Mouse (Mus musculus) forelimb bud, embryonic 11.5 days (tissue): Measurements from ENCODE around the gene Dexi.

Experiments
- DNase-seq: peaks from one replicate; pipeline ENCODE4 v3.0.0-alpha.2; 2012; ENCODE audit warnings: low read depth, low spot score

Dexi gene

DNA sequence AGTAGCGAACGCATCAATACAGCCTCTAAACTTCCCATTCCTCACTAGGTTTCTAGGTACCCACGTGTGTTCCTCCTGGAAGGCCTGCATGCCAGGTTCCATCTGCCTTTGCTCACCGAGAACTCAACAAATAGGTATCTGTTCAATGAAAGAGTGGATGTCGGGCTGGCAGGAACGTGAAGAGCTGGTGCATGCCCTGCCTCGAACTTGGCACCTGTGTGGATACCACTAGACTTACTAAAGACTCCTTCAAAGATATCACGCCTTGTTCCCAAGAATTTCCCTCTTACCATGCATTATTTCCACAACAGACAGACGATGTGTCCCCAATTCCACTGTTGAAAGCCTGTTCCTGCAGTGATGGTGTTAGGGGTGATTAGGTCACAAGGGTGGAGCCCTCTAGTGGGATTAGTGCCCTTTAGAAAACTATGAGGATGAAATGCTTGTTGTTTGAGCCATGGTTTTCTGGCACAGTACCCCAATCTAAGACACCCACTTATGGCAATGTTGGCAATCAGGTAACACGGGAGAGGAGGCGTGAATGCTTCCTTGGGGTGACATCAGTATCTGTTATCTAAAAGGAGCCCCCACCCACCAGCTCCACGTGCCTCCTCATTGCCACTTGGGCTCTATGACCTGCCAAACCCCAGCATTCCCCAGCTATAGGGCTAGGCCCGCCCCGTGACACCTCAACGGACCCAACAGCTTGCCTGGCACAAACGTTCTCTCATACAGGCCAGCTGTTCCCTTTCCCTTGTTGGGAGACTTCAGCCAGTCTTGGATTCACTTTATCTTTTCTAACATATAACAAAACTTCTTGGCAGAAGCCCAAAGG, 1.9 kb downstream of the Dexi start:
- no peak for DNase-seq

DNA sequence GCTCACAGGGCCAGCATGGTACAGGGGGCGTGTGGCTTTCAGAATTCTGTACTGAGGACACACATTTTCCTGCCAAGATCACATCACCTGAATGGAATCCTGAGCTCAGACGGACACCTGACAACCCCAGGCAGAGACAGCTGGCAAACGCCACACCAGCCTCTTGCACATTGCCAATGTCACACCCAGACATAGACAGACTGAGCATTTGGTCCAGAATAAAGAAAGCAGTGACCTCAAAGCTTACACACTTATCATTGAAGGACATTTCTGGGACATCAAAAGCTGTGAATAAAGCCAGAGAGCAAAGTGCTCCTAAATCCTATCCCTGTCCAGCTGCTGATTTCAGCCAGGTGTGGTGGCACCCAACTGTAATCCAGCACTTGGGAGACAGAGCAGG, 5.9 kb downstream of the Dexi start:
- DNase-seq = no peak

DNA sequence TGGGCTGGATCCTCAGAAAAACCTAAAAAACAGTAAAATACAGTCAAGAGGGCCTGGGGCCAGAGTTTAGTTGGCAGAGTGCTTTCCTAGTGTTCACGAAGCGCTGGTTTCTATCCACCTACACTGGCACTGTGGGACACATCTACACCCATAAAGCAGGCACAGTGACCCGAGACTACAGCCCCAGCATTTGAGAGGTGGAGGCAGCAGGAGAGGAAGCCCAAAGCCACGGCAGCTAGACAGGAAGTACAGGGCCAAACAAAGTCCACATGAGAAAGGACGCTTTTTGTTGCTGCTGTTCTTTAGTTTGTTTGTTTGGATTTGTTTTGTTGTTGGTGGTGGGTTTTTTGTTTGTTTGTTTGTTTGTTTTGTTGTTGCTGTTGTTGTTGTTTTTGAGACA, 6.5 kb downstream of the Dexi start:
- no peak for DNase-seq

DNA sequence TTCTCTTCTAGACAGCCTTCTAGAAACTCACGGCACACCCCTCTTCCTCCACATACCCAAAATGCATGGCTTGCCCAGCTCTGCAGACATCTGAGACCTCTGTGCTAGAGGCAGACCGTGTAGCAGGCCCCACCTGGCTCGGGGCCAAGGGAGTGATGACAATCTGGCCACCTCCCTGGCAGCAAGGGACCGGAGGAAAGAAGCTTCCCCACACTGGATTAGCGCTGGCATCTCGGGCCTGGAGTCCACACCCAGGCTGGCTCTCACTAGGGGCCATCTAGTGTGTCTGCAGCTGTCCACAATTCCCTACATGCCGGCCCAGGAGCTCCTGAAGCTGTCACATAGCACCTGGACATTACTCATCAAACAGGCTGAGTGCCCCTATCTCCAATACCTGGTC, 8.3 kb downstream of the Dexi start:
- no peak for DNase-seq

DNA sequence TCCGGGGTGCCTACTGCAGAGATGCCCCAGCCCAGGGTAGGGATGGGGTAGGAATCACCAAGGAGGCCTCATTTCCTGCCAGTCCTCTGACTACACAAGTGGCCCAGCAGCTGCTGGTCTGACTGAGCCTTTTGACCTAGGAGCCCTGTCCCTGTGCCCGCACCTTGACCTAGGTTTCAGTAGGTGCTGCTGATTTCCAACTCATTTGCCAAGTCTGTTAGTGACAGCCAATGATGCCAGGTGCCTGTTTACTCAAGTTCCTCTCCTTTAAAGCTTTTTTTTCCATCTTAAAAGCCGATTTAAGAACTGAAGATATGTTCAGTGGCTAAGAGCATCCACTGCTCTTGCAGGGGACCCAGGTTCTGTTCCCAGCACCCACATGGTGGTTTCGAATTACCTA, 9.1 kb downstream of the Dexi start:
- no peak for DNase-seq

DNA sequence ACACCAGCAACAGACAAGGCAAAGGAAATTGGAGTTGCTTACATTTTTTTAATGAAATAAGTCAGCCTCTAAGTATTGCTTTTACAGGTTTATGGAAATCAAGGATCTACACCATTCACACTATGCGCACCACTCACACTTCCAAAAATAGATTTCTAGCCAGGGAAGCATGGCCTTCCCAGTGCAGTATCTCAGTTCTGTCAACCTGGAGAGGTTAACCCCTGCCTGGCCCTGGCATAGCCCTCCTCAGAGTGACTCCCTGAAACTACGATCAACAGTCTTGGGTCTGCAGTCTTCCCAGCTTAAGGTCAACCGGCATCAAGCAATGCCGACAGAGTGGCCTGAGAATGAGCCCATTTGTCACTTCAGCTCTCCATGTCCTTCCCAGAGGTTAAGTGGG, 12.7 kb downstream of the Dexi start:
- DNase-seq = no peak

DNA sequence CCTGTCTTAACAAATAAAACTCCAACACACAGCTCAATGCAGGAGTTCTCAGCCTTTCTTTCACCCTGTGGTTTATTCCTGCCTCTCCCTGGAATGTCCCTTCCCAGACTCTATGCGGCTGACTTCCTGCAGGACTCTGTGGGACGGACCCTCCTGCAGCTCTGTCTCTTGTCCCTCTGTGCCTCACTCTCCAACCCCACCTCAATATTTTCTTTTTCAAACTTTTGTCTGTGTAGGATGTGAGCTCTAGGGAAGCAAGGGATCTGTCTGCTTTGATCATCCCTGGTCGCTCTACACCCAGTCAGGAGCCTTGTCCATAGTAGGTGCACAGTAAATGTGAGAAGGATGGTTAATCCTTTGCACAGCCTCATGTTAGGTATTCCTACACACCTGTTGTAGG, 14.5 kb downstream of the Dexi start:
- DNase-seq = no peak

DNA sequence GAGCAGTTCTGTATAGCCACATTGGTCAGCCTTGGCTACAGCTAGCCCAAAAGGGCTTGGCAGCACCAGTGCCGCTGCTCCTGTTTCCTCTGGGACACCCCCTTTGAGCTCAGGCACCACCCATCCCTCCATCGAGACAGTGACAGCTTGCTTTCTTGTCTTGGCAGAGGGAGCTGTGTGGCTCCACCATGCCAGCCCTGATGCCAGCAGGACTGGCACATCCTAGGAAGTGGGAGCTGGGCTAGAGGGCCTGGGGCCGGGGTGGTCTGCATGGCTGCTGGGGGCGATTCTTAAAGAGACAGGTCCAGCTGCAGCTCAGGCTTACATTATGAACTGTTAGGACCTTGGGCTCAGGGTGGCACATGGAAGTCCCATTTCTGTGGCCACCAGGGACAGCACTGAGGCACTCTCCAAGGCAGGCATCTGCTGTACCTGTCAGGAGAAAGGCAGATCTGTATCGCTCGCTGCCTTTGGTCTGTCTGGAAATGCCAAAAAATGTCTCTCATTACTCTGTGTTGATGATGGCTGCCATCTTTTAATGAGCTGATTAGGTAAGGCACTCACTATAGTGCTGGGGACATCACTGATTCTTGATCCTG, 15.7 kb downstream of the Dexi start:
- no peak for DNase-seq

DNA sequence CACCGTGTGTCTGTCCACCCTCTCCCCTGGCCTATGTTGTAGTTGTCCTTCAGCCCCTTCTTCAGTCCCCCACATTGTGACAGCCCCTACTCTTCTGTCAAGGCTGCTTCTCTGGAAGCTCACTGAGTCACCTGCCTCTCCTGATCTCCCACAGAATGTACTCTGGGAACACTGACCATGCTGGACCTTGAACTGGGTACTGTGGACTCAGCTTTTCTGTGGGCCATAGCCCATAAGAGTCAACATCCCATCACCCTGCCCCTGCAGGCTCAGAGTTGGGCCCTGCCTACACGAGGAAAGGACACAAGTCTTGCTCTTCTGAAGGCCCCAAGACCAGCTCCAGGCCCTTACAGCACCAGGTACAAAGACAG, 17.3 kb downstream of the Dexi start:
- DNase-seq = no peak

DNA sequence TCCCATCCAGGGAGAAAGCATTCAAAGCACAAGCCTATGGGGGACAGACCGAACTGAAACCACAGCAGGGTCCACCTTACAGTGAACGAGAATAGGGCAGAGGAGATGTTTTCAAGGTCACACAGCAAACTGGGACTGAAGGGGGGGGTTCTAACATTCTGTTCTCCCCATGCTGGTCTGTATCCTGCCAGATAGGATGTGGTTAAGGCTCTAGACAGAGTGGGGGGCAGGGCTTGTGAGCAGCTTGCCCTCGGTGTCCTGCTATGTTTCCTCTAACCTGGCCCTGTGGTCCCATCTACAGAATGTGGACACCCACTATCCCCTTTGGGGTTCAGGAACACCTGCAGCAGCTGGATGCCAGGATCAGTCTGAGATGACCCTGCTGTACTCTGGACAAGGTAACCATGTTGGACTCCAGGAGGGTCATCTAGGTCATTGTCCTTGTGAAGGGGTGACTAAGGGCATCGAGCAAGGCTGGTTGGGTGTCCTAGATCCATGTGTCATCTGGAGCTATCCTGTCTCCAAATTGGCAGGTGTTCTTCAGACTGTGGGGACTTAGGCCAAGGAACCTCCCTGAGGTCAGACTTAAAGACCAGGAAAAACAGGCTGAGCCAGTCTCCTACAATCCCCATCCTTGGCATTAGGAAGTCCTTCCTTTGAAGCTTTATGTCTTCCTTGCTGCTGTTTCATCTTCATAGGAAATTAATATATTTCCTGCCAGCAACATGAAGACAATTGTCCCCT, 17.8 kb downstream of the Dexi start:
- no peak for DNase-seq

DNA sequence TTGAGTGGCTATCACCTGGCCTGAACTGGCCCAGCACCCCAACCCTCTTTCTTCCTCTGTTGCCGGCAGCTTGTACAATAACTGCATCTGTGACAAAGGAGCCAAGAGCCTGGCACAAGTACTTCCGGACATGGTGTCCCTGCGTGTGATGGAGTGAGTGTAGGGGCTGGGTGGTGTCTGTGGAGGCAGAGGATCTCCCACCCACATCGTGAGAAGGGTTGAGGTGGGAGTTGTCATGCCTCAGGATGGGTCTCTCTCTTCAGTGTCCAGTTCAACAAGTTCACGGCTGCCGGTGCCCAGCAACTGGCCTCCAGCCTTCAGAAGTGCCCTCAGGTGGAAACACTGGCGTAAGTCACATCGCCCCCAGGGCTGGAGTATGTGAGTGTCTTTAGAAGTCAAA, 19.2 kb downstream of the Dexi start:
- DNase-seq = no peak

DNA sequence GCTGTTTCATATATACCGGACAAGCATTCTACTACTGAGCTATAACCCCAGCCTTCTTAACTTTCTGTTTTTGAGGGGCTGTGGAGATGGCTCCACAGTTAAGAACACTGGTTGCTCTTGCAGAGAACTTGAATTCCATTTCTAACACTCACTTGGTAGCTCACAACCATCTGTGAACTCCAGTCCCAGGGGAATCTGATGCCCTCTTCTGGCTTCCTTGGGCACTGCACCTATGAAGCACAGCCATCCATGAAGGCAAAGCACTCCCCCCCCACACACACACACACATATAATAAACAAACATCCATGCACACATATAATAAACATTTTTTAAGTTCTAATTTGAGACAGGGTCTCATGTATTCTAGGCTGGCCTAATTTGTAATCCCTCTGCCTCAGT, 20.0 kb downstream of the Dexi start:
- DNase-seq = peak; percentile 73

DNA sequence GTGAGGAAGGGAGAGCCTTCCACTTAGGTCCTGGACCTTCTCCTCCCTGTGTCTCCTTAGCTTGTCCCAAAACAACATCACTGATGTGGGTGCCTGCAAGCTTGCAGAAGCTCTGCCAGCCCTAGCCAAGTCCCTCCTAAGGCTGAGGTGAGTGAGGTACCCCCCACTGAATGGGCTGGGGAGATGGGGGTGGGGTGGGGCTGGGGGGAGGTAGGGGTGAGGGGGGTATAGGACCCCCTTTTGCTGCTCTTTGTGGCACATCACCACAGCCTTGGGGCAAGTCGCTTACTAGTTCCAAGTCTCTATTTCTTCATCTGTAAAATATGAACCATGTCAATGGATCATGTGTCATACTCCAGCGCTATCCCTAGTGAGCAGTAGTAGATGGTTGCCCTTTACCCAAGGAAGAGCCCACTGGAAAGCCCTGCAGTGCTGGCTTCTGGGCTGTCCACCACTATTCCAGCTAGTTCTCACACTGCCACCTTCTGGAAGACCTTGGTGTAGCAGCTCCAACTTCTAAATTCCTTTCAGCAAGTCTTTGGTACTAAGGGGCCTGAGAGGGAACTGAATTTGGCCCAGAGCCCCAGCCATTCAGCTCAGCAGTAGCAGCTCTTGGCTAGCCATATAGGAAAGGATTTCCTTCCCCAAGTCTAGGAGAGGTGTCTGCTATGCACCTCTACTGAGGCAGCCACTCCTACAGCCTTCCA, 21.8 kb downstream of the Dexi start:
- peak; percentile 85 for DNase-seq

DNA sequence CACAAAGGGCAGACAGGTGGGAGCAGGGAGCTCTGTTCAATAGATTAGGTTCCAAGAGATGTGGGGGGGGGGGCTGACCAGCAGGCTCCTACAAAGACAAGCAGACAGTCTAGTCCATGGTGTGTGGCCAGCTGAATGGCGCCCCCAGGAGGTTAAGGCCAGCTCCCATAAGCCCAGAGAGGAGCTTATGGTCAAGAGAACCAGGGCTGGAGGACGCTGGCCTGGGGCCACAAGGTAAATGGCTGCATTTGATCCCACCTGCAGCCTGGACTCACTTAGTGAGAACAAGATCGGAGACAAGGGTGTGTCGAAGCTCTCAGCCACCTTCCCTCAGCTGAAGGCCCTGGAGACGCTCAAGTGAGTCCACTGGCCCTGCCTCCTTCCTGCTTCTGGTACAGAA, 24.8 kb downstream of the Dexi start:
- no peak for DNase-seq

DNA sequence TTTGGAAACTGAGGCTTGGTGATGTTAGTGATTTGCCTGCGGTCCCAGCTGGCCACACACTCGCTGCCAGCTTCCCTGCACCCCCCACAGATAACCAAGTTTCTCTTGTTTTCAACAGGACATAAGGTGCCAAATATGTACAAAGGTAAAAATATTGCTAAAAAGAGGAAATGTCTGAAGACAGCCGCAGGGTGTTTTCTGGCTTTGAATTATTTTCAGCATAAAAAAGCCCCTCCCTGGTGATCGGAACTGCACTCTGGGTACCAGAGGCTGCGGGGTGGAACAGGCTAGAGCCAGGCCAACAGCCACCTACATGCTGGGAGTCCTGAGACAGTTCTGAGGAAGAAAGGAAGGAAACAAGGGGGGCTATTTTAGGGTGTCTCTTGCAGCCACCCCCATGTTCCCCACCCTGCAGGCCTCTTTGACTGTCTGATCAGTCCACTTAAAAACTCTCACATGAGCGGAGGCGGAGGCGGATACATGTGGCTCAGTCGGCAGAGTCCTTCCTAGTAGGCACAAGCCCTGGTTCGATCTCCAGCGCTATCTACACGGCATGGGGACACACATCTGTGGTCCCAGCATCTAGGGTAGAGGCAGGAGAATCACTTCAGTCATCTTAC, 26.8 kb downstream of the Dexi start:
- no peak for DNase-seq

DNA sequence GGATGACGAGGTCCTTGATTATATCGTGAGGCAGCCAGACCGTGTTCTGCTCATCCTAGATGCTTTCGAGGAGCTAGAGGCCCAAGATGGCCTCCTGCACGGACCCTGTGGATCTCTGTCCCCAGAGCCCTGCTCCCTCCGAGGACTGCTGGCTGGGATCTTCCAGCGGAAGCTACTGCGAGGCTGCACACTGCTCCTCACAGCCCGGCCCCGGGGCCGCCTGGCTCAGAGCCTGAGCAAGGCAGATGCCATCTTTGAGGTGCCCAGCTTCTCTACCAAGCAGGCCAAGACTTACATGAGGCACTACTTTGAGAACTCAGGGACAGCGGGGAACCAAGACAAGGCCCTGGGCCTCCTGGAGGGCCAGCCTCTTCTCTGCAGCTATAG, 31.7 kb downstream of the Dexi start:
- no peak for DNase-seq

DNA sequence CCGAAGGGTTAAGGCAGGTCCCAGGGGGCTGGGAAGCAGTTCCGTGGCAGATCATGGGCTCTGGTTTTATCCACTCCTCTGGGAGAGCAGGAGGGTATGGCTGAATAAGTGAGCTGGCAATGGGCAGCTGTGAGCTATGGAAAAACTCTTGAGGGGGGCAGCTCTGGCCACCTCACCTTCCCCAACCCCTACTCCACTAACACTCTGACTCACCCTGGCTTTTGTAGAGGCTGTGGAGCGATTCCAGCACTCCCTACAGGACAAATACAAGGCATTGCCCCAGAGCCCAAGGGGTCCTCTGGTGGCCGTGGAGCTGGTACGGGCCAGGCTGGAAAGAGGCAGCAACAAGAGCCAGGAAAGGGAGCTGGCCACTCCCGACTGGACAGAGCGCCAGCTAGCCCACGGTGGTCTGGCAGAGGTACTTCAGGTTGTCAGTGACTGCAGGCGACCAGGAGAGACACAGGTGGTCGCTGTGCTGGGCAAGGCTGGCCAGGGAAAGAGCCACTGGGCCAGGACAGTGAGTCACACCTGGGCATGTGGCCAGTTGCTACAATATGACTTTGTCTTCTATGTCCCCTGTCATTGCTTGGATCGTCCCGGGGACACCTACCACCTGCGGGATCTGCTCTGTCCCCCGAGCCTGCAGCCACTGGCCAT, 32.2 kb downstream of the Dexi start:
- DNase-seq = no peak

DNA sequence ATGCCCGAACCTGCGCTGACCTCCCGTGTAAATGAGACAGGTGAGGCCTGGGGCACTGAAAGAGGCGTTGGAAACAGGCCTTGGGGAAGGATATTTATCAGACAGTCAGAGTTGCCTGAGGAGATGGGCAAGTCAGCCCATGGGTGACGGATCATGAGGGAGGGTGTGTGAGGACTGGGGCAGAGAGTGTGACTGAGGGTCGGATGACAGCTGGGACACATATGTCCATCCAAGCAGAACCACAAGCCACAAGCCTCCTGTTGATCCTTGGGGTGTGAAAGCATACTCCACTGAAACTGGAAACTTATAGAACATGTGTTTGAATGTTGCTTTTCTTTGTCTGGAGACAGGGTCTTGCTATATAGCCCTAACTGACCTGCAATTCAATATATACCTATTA, 34.2 kb downstream of the Dexi start:
- no peak for DNase-seq

DNA sequence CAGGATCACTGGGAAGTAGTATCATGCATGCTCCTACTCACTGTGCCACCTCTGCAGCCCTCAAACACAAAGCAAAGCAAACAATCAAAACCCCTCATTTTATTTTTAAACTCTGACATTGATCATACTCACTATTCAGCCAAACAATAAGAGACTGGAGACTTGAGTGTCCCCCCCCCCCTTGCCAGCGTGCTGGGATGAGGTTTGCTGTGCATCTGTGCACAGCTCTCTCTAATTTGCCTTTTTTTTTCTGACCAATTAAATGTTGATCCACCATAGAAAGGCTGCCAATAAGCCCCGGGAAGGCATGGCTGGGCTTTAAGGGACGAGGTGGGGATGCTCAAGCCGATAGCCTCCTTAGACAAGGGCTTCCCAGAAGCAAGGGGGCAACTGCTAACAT, 35.4 kb downstream of the Dexi start:
- no peak for DNase-seq

DNA sequence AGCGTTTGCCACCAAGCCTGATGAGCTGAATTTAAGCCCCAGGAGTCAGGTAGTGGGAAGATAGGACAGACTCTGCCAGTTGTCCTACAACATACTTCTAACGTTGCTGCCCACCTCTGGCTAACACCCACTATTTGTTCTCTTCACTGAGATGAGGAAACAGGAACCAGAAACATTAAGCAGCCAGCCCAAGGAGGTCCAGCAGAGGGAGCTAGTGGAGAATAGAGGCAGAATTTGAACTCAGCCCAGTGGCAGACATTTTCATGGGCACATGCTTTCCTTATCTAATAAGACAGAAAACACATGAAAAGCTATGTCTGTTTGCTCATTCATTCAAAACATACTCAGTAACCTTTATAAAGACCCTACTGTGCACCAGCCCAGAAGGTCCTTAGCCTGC, 39.8 kb downstream of the Dexi start:
- no peak for DNase-seq

DNA sequence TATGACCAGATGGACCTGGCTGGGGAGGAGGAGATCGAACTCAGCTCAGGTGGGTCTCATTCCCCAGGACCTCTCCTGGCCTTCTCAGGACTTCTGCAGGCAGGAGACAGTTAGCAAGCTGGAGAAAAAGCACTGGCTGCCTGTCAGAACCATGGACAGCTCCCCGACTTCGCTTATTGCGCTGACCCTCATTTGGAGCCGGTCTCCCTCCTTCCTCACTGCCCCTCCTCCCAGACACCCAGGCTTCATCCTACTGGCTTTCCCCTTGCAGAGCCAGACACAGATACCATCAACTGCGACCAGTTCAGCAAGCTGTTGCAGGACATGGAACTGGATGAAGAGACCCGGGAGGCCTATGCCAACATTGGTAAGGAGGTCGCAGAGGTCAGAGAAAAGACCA, 41.0 kb downstream of the Dexi start:
- DNase-seq = peak; percentile 84
